Mouse (Mus musculus) hindbrain, postnatal 0 days (tissue): ENCODE measurements around the gene Cdk19. TPM values are rescaled to one million over a fixed set of nuclear protein-coding genes. Genes with fewer than 3 reads are reported as not detected.

ENCODE experiments used
- ATAC-seq: fragments of 200-750 bp; cut with Nextera tagmentation; 2 replicates; pipeline ENCODE4 v1.8.0; 2017; ENCODE audit warnings: mild to moderate bottlenecking, moderate TSS enrichment, moderate library complexity
- DNase-seq: peaks from one replicate; pipeline ENCODE4 v3.0.0-alpha.2; 2015; ENCODE audit warnings: low spot score
- H3K27ac ChIP-seq: fragments of 300-500 bp; sonication (generic); 2 replicates; pipeline ENCODE4 v1.5.1; 2014; ENCODE audit warnings: mild to moderate bottlenecking
- H3K27me3 ChIP-seq: fragments of 300-500 bp; sonication (generic); 2 replicates; pipeline ENCODE4 v1.6.1; 2014; ENCODE audit warnings: low read length, mixed read lengths; ENCODE audit not compliant: insufficient read depth
- H3K36me3 ChIP-seq: fragments of 300-500 bp; sonication (generic); 2 replicates; pipeline ENCODE4 v1.6.1; 2014; ENCODE audit warnings: low read length, mixed read lengths; ENCODE audit not compliant: insufficient read depth
- H3K4me1 ChIP-seq: fragments of 300-500 bp; sonication (generic); 2 replicates; pipeline ENCODE4 v1.6.1; 2014; ENCODE audit warnings: antibody characterized with exemption, low read length, mixed read lengths; ENCODE audit not compliant: insufficient read depth
- H3K4me2 ChIP-seq: fragments of 300-500 bp; sonication (generic); 2 replicates; pipeline ENCODE4 v1.6.1; 2014; ENCODE audit warnings: low read depth, mild to moderate bottlenecking, low read length, moderate library complexity, mixed read lengths
- H3K4me3 ChIP-seq: fragments of 300-500 bp; sonication (generic); 2 replicates; pipeline ENCODE4 v1.5.1; 2014; ENCODE audit warnings: low read length
- H3K9ac ChIP-seq: fragments of 300-500 bp; sonication (generic); replicated peaks from 2 replicates; pipeline ENCODE4 v1.6.1; 2014; ENCODE audit warnings: mild to moderate bottlenecking, low read length, moderate library complexity, mixed read lengths
- H3K9me3 ChIP-seq: fragments of 300-500 bp; sonication (generic); 2 replicates; pipeline ENCODE4 v1.6.1; 2016; ENCODE audit warnings: low read length, mixed read lengths
- CTCF ChIP-seq: IDR thresholded peaks from 2 replicates; pipeline ENCODE4 v1.5.1; 2016; ENCODE audit warnings: antibody characterized with exemption, control low read depth, low read depth
- WGBS: fragments of 180-500 bp; shearing (Covaris S2); extraction: QIAGEN DNeasy Blood & Tissue Kit; methylation state at CpG from one replicate; pipeline ENCODE4 v1.1.7; 2014; 5-methylcytosine and 5-hydroxymethylcytosine counted together
- polyA plus RNA-seq: library from polyadenylated mRNA; unstranded; fragments of >200 nt; fragmentation: Nextera tagmentation; extraction: Ambion mirVana; gene quantifications from 2 replicates; pipeline ENCODE4 v1.2.1, GENCODE M21; 2015
- total RNA-seq: library from RNA; depleted of rRNA; stranded (reverse); fragments of >200 nt; gene quantifications from 2 replicates; pipeline ENCODE4 v1.2.3, GENCODE M21; 2014

Gene Cdk19
- total and polyA plus RNA-seq, 2 experiments from 2014 or later: 7.1 to 19.6 TPM

- H3K36me3 ChIP-seq: no peaks in the 10 kb centered on the region
- H3K4me2 ChIP-seq: no peak overlapping the region
- DNase-seq (no peak), ATAC-seq (no peak)
- H3K9me3 ChIP-seq: no peaks in the 10 kb centered on the region
- no peak overlapping the region for H3K27ac ChIP-seq
- H3K9ac ChIP-seq: no peak overlapping the region
- H3K4me3 ChIP-seq: no peak overlapping the region
- 67% methylated on average over 9 of the region's 9 CpGs for WGBS
- no peaks in the 10 kb centered on the region for H3K27me3 ChIP-seq
- peaks cover 10% of the 10 kb centered on the region; the same call in 1 of the 2 replicates for H3K4me1 ChIP-seq
- TF ChIP-seq CTCF: no peak; the same call in 1 of the 2 replicates
Observed at GRCm38 (mm10) chr10:40524032-40524806, 184.9 kb downstream of the Cdk19 start.

GRCm38 (mm10) chr10:40524991-40525390, 185.6 kb downstream of the Cdk19 start:
- Histone ChIP-seq H3K4me2 (no peak overlapping the region), H3K36me3 (no peaks in the 10 kb centered on the region), H3K27ac (no peak overlapping the region), H3K4me3 (no peak overlapping the region), H3K27me3 (no peaks in the 10 kb centered on the region), H3K9ac (no peak overlapping the region), H3K9me3 (no peaks in the 10 kb centered on the region), H3K4me1 (peaks cover 10% of the 10 kb centered on the region; the same call in 1 of the 2 replicates)
- DNase-seq (peak; percentile 91), ATAC-seq (no peak)
- peak; percentile 83 for TF ChIP-seq CTCF
- 32% methylated on average over 10 of the region's 10 CpGs for WGBS

GRCm38 (mm10) chr10:40525616-40526155, 186.3 kb downstream of the Cdk19 start:
- ATAC-seq (no peak), DNase-seq (no peak)
- no peak overlapping the region for H3K4me2 ChIP-seq
- H3K4me3 ChIP-seq: no peak overlapping the region
- WGBS: 67% methylated on average over 9 of the region's 9 CpGs
- no peaks in the 10 kb centered on the region for H3K9me3 ChIP-seq
- no peak for TF ChIP-seq CTCF
- no peaks in the 10 kb centered on the region for H3K27me3 ChIP-seq
- peaks cover 10% of the 10 kb centered on the region; the same call in 1 of the 2 replicates for H3K4me1 ChIP-seq
- no peaks in the 10 kb centered on the region for H3K36me3 ChIP-seq
- H3K9ac ChIP-seq: no peak overlapping the region
- H3K27ac ChIP-seq: no peak overlapping the region

DNA sequence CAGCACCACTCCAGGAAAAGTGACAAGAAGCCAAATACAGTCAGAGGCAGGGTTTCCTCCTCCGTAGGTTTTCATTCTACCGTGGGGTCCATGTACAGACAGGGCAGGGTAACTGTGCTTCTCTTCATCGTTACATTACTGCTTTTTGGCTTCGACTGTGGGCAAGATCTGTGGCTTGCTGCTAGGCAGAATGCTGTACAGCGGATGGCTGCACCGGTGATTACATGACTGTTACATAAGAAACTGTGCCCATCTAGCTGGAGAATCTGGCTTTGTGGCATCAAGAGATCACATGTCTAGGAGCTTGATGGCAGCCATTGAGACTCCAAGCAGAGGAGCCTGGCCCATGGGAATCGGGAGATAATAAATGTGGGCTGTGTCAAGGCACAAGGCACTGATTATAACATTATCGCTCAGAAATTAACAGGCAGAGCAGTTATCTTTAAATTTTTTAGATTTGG, 187.0 kb downstream of the Cdk19 start:
- ATAC-seq (no peak; the same call in 1 of the 2 replicates), DNase-seq (no peak)
- Histone ChIP-seq H3K4me1 (peaks cover 6% of the 10 kb centered on the region; the same call in 1 of the 2 replicates), H3K9ac (no peak overlapping the region), H3K27me3 (no peaks in the 10 kb centered on the region), H3K27ac (no peak overlapping the region), H3K4me2 (no peak overlapping the region), H3K36me3 (no peaks in the 10 kb centered on the region), H3K4me3 (no peak overlapping the region), H3K9me3 (no peaks in the 10 kb centered on the region)
- no peak for TF ChIP-seq CTCF
- WGBS: 78% methylated on average over 8 of the region's 8 CpGs

GRCm38 (mm10) chr10:40526986-40527385, 187.6 kb downstream of the Cdk19 start:
- Histone ChIP-seq H3K9me3 (no peaks in the 10 kb centered on the region), H3K4me2 (no peak overlapping the region), H3K27me3 (no peaks in the 10 kb centered on the region), H3K9ac (no peak overlapping the region), H3K4me1 (no peaks in the 10 kb centered on the region), H3K27ac (no peak overlapping the region), H3K36me3 (no peaks in the 10 kb centered on the region), H3K4me3 (no peak overlapping the region)
- no peak for TF ChIP-seq CTCF
- whole genome bisulfite sequencing: 89% methylated on average over 3 of the region's 3 CpGs
- DNase-seq (no peak), ATAC-seq (no peak)

- no peaks in the 10 kb centered on the region for H3K27me3 ChIP-seq
- ATAC-seq (no peak), DNase-seq (no peak)
- no peaks in the 10 kb centered on the region for H3K36me3 ChIP-seq
- no peaks in the 10 kb centered on the region for H3K9me3 ChIP-seq
- 62% methylated on average over 8 of the region's 8 CpGs for WGBS
- H3K9ac ChIP-seq: no peak overlapping the region
- no peak for TF ChIP-seq CTCF
- no peaks in the 10 kb centered on the region for H3K4me1 ChIP-seq
- no peak overlapping the region for H3K27ac ChIP-seq
- H3K4me2 ChIP-seq: no peak overlapping the region
- H3K4me3 ChIP-seq: no peak overlapping the region
Observed at GRCm38 (mm10) chr10:40527573-40527972, 188.2 kb downstream of the Cdk19 start.

- Histone ChIP-seq H3K4me1 (no peaks in the 10 kb centered on the region), H3K27ac (no peak overlapping the region), H3K36me3 (no peaks in the 10 kb centered on the region), H3K27me3 (no peaks in the 10 kb centered on the region), H3K4me2 (no peak overlapping the region), H3K9ac (no peak overlapping the region), H3K4me3 (no peak overlapping the region), H3K9me3 (no peaks in the 10 kb centered on the region)
- 49% methylated on average over 8 of the region's 10 CpGs for WGBS
- ATAC-seq (no peak), DNase-seq (no peak)
- no peak for TF ChIP-seq CTCF
Observed at GRCm38 (mm10) chr10:40528668-40529067, 189.3 kb downstream of the Cdk19 start.
